Mouse (Mus musculus) Patski (cell line): ENCODE data around the gene Olfr1212. TPM values are rescaled to one million over a fixed set of nuclear protein-coding genes. Genes with fewer than 3 reads are reported as not detected.

Experiments
- ATAC-seq: fragments of 100-300 bp; one replicate; pipeline ENCODE4 v1.8.0; 2021
- CTCF ChIA-PET: fragments of 350-600 bp; sonication (Branson Sonifier 250); formaldehyde crosslinking; loops from one replicate; lab custom pipeline; 2022; ENCODE audit warnings: inconsistent platforms; lab: Charles Lee
- POLR2A ChIA-PET: fragments of 350-600 bp; sonication (Branson Sonifier 250); formaldehyde crosslinking; loops from one replicate; lab custom pipeline; 2022; ENCODE audit warnings: antibody characterized with exemption, inconsistent platforms; lab: Charles Lee
- DNase-seq: peaks from one replicate; pipeline ENCODE4 v3.0.0-alpha.2; 2011; ENCODE audit warnings: low read depth, low spot score
- H3K27me3 ChIP-seq: fragments of 371-371 bp; one replicate; pipeline ENCODE4 v1.5.1; 2021
- CTCF ChIP-seq: fragments of 100-300 bp; IDR thresholded peaks from one replicate; pipeline ENCODE4 v1.5.1; 2021
- in situ Hi-C: fragments of 300-500 bp; cut with MboI; formaldehyde crosslinking; loops from 3 replicates; pipeline ENCODE4 v1.11.1; 2018; ENCODE audit warnings: low pct_unique_long_range_greater_than_20kb, mixed read lengths
- polyA plus RNA-seq: library from polyadenylated mRNA; unstranded; gene quantifications from one replicate; pipeline ENCODE4 v1.2.3, GENCODE M21; 2021

The Olfr1212 gene
- not detected for polyA plus RNA-seq

- in situ Hi-C loops = no loop called here
- H3K27me3 ChIP-seq = no peaks in the 10 kb centered on the region
- DNase-seq (no peak), ATAC-seq (no peak)
- POLR2A ChIA-PET = no interaction called here
- TF ChIP-seq CTCF = no peak
- CTCF ChIA-PET = no interaction called here
Measured at GRCm38 (mm10) chr2:88953669-88954068, at the start of gene Olfr1212. Gene Olfr1212 (plus strand): TSS chr2:88953969.

GRCm38 (mm10) chr2:88915057-88915456 is 38.7 kb upstream of the Olfr1212 start, which contains the start of gene Olfr1209:
Gene Olfr1209 (minus strand): TSS chr2:88915157.
- TF ChIP-seq CTCF = no peak
- no peaks in the 10 kb centered on the region for H3K27me3 ChIP-seq
- ATAC-seq (no peak), DNase-seq (no peak)
- in situ Hi-C loops = no loop called here
- ChIA-PET CTCF (no interaction called here), POLR2A (interaction anchor here (0.5 kb wide), 1 partner anchor 17 kb away, joined by 6 read pairs; no protein-coding TSS in a partner anchor)

GRCm38 (mm10) chr2:88938011-88938410 is 15.8 kb upstream of the Olfr1212 start, which contains the start of gene Olfr1211:
Gene Olfr1211 (minus strand): TSS chr2:88938111.
- ChIA-PET CTCF (interaction anchor here (1.6 kb wide), 1 partner anchor 24 kb away, joined by 4 read pairs; no protein-coding TSS in a partner anchor), POLR2A (no interaction called here)
- no peak for ATAC-seq
- no peak for TF ChIP-seq CTCF
- no peaks in the 10 kb centered on the region for H3K27me3 ChIP-seq
- in situ Hi-C loops = no loop called here
- no peak for DNase-seq

- DNase-seq (no peak), ATAC-seq (no peak)
- in situ Hi-C loops = no loop called here
- TF ChIP-seq CTCF = no peak
- no peaks in the 10 kb centered on the region for H3K27me3 ChIP-seq
- ChIA-PET POLR2A (no interaction called here), CTCF (no interaction called here)
Measured at GRCm38 (mm10) chr2:88980181-88980580, 26.4 kb downstream of the Olfr1212 start, which contains the start of gene Gm13762. Gene Gm13762 (minus strand): TSS chr2:88980281.

GRCm38 (mm10) chr2:88992553-88992952 is 38.8 kb downstream of the Olfr1212 start, which contains the start of gene Olfr1214:
Gene Olfr1214 (minus strand): TSS chr2:88992653.
- POLR2A ChIA-PET = no interaction called here
- in situ Hi-C loops = no loop called here
- ATAC-seq (no peak), DNase-seq (no peak)
- no peak for TF ChIP-seq CTCF
- CTCF ChIA-PET = no interaction called here
- H3K27me3 ChIP-seq = no peaks in the 10 kb centered on the region

- no peak for DNase-seq
- ATAC-seq = no peak
- in situ Hi-C loops = no loop called here
- ChIA-PET CTCF (no interaction called here), POLR2A (no interaction called here)
- no peaks in the 10 kb centered on the region for H3K27me3 ChIP-seq
- no peak for TF ChIP-seq CTCF
Measured at GRCm38 (mm10) chr2:89006873-89007272, 53.1 kb downstream of the Olfr1212 start, which contains the start of gene Olfr1215. Gene Olfr1215 (minus strand): TSS chr2:89006973.

Other genes with a start within 250 kb of the Olfr1212 start
- not detected for gene Olfr1196, start 249.4 kb upstream of the Olfr1212 start, polyA plus RNA-seq
- gene Olfr1197, start 221.6 kb upstream of the Olfr1212 start, polyA plus RNA-seq = not detected
- not detected for gene Olfr1198, start 202.6 kb upstream of the Olfr1212 start, polyA plus RNA-seq
- not detected for gene Olfr1199, start 193.5 kb upstream of the Olfr1212 start, polyA plus RNA-seq
- not detected for gene Olfr1200, start 183.5 kb upstream of the Olfr1212 start, polyA plus RNA-seq
- not detected for gene Olfr1201, start 160.9 kb upstream of the Olfr1212 start, polyA plus RNA-seq
- gene Olfr1202, start 139.5 kb upstream of the Olfr1212 start, polyA plus RNA-seq = not detected
- gene Olfr1205, start 124.2 kb upstream of the Olfr1212 start, polyA plus RNA-seq = not detected
- gene Olfr1204, start 104.7 kb upstream of the Olfr1212 start, polyA plus RNA-seq = not detected
- gene Olfr1206, start 90.7 kb upstream of the Olfr1212 start, polyA plus RNA-seq = not detected
- gene Olfr1208, start 51.7 kb upstream of the Olfr1212 start, polyA plus RNA-seq = not detected
- not detected for gene Olfr1209, start 38.8 kb upstream of the Olfr1212 start, polyA plus RNA-seq
- not detected for gene Olfr1211, start 15.9 kb upstream of the Olfr1212 start, polyA plus RNA-seq
- not detected for gene Gm13762, start 26.3 kb downstream of the Olfr1212 start, polyA plus RNA-seq
- not detected for gene Olfr1214, start 38.7 kb downstream of the Olfr1212 start, polyA plus RNA-seq
- not detected for gene Olfr1215, start 53.0 kb downstream of the Olfr1212 start, polyA plus RNA-seq
- gene Olfr1216, start 64.4 kb downstream of the Olfr1212 start, polyA plus RNA-seq = not detected
- gene Olfr1217, start 78.1 kb downstream of the Olfr1212 start, polyA plus RNA-seq = not detected
- gene Olfr1218, start 107.2 kb downstream of the Olfr1212 start, polyA plus RNA-seq = not detected
- gene Olfr1219, start 129.5 kb downstream of the Olfr1212 start, polyA plus RNA-seq = not detected
- not detected for gene Olfr1220, start 152.9 kb downstream of the Olfr1212 start, polyA plus RNA-seq
- gene Olfr1221, start 163.3 kb downstream of the Olfr1212 start, polyA plus RNA-seq = not detected
- not detected for gene Olfr1222, start 179.1 kb downstream of the Olfr1212 start, polyA plus RNA-seq
- not detected for gene Olfr1223, start 197.6 kb downstream of the Olfr1212 start, polyA plus RNA-seq
- not detected for gene Olfr1224-ps1, start 210.1 kb downstream of the Olfr1212 start, polyA plus RNA-seq
- not detected for gene Olfr1225, start 220.7 kb downstream of the Olfr1212 start, polyA plus RNA-seq
- gene Olfr1226, start 246.1 kb downstream of the Olfr1212 start, polyA plus RNA-seq = not detected